Comparison of ENCODE assay signal across 8 mouse cellular contexts in genomic region chr3:27709096-27709905, GRCm38 (mm10). TPM values are rescaled to one million over a fixed set of nuclear protein-coding genes. Genes with fewer than 3 reads are reported as not detected.
DNase-seq lines count a peak whose midpoint lies in the region; ATAC-seq and TF ChIP-seq lines count a peak whose summit lies in the region.

No protein-coding gene starts in this region.

- H3K4me1 ChIP-seq in forebrain, embryonic 10.5 days: peaks cover 57% of the 10 kb centered on the region
- H3K4me1 ChIP-seq in intestine, embryonic 14.5 days (replicated peaks; ENCODE audit: control insufficient read depth, insufficient read depth, low read length): peaks cover 34% of the 10 kb centered on the region
- peaks cover 32% of the 10 kb centered on the region for H3K4me1 ChIP-seq in liver, embryonic 13.5 days (replicated peaks)
- H3K4me1 ChIP-seq in olfactory bulb, adult 2 months (ENCODE audit: control insufficient read depth, insufficient read depth, low read length): peaks cover 9% of the 10 kb centered on the region

- no peaks in the 10 kb centered on the region for H3K36me3 ChIP-seq in forebrain, embryonic 10.5 days (replicated peaks)
- H3K36me3 ChIP-seq in intestine, embryonic 14.5 days (ENCODE audit: control insufficient read depth, insufficient read depth, low read length): no peaks in the 10 kb centered on the region
- no peaks in the 10 kb centered on the region for H3K36me3 ChIP-seq in liver, embryonic 13.5 days

- H3K9ac ChIP-seq in intestine, embryonic 14.5 days (ENCODE audit: low read length): peak overlapping the region; percentile 95
- H3K9ac ChIP-seq in liver, embryonic 13.5 days: peak overlapping the region; percentile 74

- no peak for ATAC-seq in intestine, embryonic 14.5 days (replicated peaks; ENCODE audit: low FRiP score, low TSS enrichment, low read depth)
- no peak for ATAC-seq in liver, embryonic 13.5 days (ENCODE audit: low read depth)

- H3K9me3 ChIP-seq in forebrain, embryonic 10.5 days: no peaks in the 10 kb centered on the region
- no peaks in the 10 kb centered on the region for H3K9me3 ChIP-seq in intestine, embryonic 14.5 days (ENCODE audit: control insufficient read depth, low read length)
- H3K9me3 ChIP-seq in liver, embryonic 13.5 days (replicated peaks): no peaks in the 10 kb centered on the region

- TF ChIP-seq CTCF in left cerebral cortex, adult 2 months (IDR thresholded peaks at IDR 0.05): no peak
- TF ChIP-seq CTCF in olfactory bulb, adult 2 months (IDR thresholded peaks at IDR 0.05; ENCODE audit: insufficient read depth, low read depth, low read length): no peak

- WGBS in forebrain, embryonic 10.5 days: under 1% methylated on average over 22 of the region's 22 CpGs
- under 1% methylated on average over 22 of the region's 22 CpGs for WGBS in intestine, embryonic 14.5 days
- WGBS in liver, embryonic 13.5 days (ENCODE audit: insufficient replicate concordance): 24% methylated on average over 22 of the region's 22 CpGs
- 25% methylated on average over 22 of the region's 22 CpGs for WGBS in olfactory bulb, adult 2 months

- H3K27ac ChIP-seq in left cerebral cortex, adult 2 months: peak overlapping the region; percentile 91
- H3K27ac ChIP-seq in forebrain, embryonic 10.5 days: peak overlapping the region; percentile 96
- peak overlapping the region; percentile 98 for H3K27ac ChIP-seq in intestine, embryonic 14.5 days (ENCODE audit: low read depth)
- H3K27ac ChIP-seq in liver, embryonic 13.5 days: peak overlapping the region; percentile 80
- no peak overlapping the region for H3K27ac ChIP-seq in olfactory bulb, adult 2 months (ENCODE audit: insufficient read depth, low read depth, low read length)

- H3K27me3 ChIP-seq in forebrain, embryonic 10.5 days (ENCODE audit: poor library complexity, severe bottlenecking): 0 out of 2 replicates have a peak, but pooled peaks cover 9% of the 10 kb centered on the region
- H3K27me3 ChIP-seq in intestine, embryonic 14.5 days (replicated peaks; ENCODE audit: control insufficient read depth, insufficient read depth, low read length): no peaks in the 10 kb centered on the region
- peaks cover 52% of the 10 kb centered on the region for H3K27me3 ChIP-seq in liver, embryonic 13.5 days

- peak overlapping the region; percentile 97 for H3K4me3 ChIP-seq in left cerebral cortex, adult 2 months
- peak overlapping the region; percentile 92 for H3K4me3 ChIP-seq in forebrain, embryonic 10.5 days
- peak overlapping the region; percentile 85 for H3K4me3 ChIP-seq in intestine, embryonic 14.5 days (ENCODE audit: low read depth, low read length)
- peak overlapping the region; percentile 69 for H3K4me3 ChIP-seq in liver, embryonic 13.5 days (replicated peaks)
- peak overlapping the region; percentile 88 for H3K4me3 ChIP-seq in olfactory bulb, adult 2 months (ENCODE audit: insufficient read depth, low read depth, low read length)

- no peak for DNase-seq in left cerebral cortex, adult 2 months (ENCODE audit: extremely low spot score in 1 of 2, low spot score in 2 of 2)
- DNase-seq in left cerebral cortex, postnatal 4 days: no peak
- peak; percentile 46 for DNase-seq in forebrain, embryonic 10.5 days (ENCODE audit: extremely low spot score, low spot score)
- peak; percentile 82 for DNase-seq in intestine, embryonic 14.5 days (ENCODE audit: low spot score)
- no peak for DNase-seq in liver, embryonic 13.5 days
- DNase-seq in spleen, postnatal 14 days (ENCODE audit: low spot score in 2 of 2): no peak
- no peak for DNase-seq in ovary, postnatal 14 days (ENCODE audit: low spot score)

- no peak for TF ChIP-seq POLR2A in olfactory bulb, adult 2 months (IDR thresholded peaks at IDR 0.05; ENCODE audit: insufficient read depth, low read depth, low read length)

- H3K4me2 ChIP-seq in intestine, embryonic 14.5 days (ENCODE audit: low read length): peak overlapping the region; percentile 85
- H3K4me2 ChIP-seq in liver, embryonic 13.5 days: peak overlapping the region; percentile 71

- intact Hi-C loops in left cerebral cortex, adult 2 months (cut with DNase I): loop anchor here (5.0 kb wide), 2 partner anchors 117 to 232 kb away; no protein-coding TSS in a partner anchor
- intact Hi-C loops in left cerebral cortex, postnatal 4 days (cut with DNase I): no loop called here

RNA-seq across cellular contexts. Expression of gene Fndc3b, which starts 1.8 kb away (rescaled TPM):
- total RNA-seq in left cerebral cortex, adult 2 months (2021): 10 to 100 TPM; 25.1 to 27.7 TPM
- 10 to 100 TPM; 25.9 to 26.4 TPM for total RNA-seq in left cerebral cortex, postnatal 4 days (2021)
- 9.9 and 10.8 TPM in 2 replicates for polyA plus RNA-seq in forebrain, embryonic 10.5 days (2016; fragmentation: Nextera tagmentation; extraction: Ambion mirVana)
- polyA plus RNA-seq in intestine, embryonic 14.5 days (2014; fragmentation: Nextera tagmentation; extraction: Ambion mirVana): 23.5 and 26.1 TPM in 2 replicates
- polyA plus RNA-seq in liver, embryonic 13.5 days (2015; fragmentation: Nextera tagmentation; extraction: Ambion mirVana): 4.7 and 6.9 TPM in 2 replicates
- not detected in 2 replicates for polyA plus RNA-seq in olfactory bulb, adult 2 months (2012; ENCODE audit: insufficient read depth, insufficient read length, low replicate concordance, missing spikeins)

Comparison
In these comparisons a context has a peak if more than half of its experiments do, and no peak if none do; other contexts are left out.
1. DNase-seq: peak in forebrain, embryonic 10.5 days (single experiment) and intestine, embryonic 14.5 days (single experiment); none in left cerebral cortex, adult 2 months (0 of 2), left cerebral cortex, postnatal 4 days (single experiment), liver, embryonic 13.5 days (single experiment), spleen, postnatal 14 days (0 of 2) and ovary, postnatal 14 days (single experiment).
2. Peak in every context shown above with its lines, with median percentiles within 50 percentile points of each other: H3K4me3 ChIP-seq.